Mouse (Mus musculus): ENCODE results near the gene Tspan9.

DNA sequence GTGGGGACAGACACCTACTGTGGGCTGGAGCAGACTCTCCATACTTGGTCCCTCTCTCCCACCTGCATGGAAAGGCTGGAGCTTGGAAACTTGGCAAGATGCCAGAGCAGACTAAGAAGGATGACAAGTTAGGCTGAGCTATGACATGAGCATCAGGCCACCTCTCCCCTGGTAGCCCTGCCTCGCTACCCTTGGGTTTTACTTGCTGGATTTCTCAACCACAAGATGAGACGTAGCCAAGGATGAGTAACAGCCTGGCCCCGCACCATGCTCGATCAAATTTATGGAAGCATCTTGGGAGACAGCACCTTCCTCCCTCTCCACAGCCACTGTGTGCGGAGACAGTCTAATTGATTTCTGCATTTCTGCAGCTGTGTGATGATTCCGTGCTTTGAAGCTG is 28.3 kb downstream of the Tspan9 start:
- TF ChIP-seq POLR2A (IDR thresholded peaks at IDR 0.05; ENCODE audit: low read depth, low read length) (no peak), CTCF (conservative IDR thresholded peaks at IDR 0.05; ENCODE audit: insufficient read depth, insufficient read length, low read depth, low read length) (no peak)

Data from kidney, adult 2 months (tissue).